Mouse (Mus musculus): ENCODE data around the gene Tuba4a. TPM values are rescaled to one million over a fixed set of nuclear protein-coding genes. Genes with fewer than 3 reads are reported as not detected.
"Not testable (repeated sequence)": the region's sequence is repeated elsewhere in the genome, so short reads cannot be mapped to it uniquely, and the experiment has no call there.

Tuba4a gene
- polyA plus RNA-seq, 1 experiment from 2014 or later: 59.9 TPM

DNA sequence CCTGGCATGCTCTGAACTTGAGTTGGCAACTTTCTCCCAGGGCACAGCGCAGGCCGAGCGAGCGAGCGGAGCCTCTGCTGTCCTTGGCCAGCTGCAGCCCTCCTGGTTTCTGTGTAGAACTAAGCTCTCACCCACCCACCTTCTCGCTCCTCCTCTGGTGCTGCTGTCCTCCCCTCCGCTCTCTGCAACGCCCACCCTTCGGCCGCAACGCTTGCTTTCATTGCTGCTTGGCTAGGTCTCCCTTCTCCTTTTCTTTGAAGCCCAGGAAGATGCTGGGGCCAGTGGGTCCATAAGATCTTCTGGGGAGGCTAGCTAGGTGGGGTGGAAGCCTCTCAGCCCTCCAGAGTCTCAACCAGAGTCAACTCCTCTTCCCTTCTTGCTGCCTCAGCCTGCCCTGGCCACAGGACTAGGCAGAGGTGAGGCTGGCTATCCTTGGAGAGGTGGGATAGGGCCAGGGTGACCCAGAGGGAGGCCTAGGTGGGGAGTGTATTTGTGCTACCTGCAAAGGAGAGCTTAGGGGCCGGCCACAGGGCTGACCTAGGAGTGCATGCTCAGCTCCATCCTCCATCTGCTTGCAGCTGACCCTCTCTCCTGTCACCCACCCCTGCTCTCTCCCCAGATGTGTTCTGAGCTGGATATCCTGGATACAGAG is 24.6 kb upstream of the Tuba4a start:
- peaks cover 10% of the 10 kb centered on the region for H3K4me1 ChIP-seq (ENCODE audit: control insufficient read depth, insufficient read depth, low read length)
- WGBS: 87% methylated on average over 12 of the region's 12 CpGs
- H3K4me2 ChIP-seq (replicated peaks; ENCODE audit: low read depth, low read length): no peak overlapping the region
- peaks cover 21% of the 10 kb centered on the region for H3K36me3 ChIP-seq (ENCODE audit: control insufficient read depth, insufficient read depth, low read length)
- 0 out of 2 replicates have a peak, but pooled peaks have one; percentile 4 for ATAC-seq (ENCODE audit: insufficient number of reproducible peaks, insufficient read depth, low FRiP score, low read depth)
- no peaks in the 10 kb centered on the region for H3K9me3 ChIP-seq (ENCODE audit: control insufficient read depth, low read depth, low read length)
- H3K4me3 ChIP-seq (ENCODE audit: low read depth, low read length): no peak overlapping the region
- no peak overlapping the region for H3K9ac ChIP-seq (replicated peaks; ENCODE audit: low read depth, low read length)
- H3K27ac ChIP-seq (ENCODE audit: low read length): no peak overlapping the region
- no peaks in the 10 kb centered on the region for H3K27me3 ChIP-seq (ENCODE audit: control insufficient read depth, insufficient read depth, low read length)

DNA sequence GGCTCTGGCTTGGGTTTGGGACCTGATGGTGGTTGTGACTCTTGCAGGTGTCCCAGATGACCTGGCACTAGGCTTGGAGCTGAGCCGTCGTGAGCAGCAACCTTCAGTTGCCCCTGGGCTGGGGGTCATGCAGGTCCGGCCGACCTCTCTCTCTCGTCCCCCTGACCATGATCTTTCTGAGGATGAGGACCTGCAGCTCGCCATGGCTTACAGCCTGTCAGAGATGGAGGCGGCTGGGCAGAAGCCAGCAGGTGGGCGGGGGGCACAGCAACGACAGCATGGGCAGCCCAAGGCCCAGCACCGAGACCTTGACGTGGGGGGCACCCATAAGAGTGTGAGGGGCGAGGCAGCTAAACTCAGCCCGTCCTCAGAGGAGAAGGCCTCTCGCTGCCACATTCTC is 23.7 kb upstream of the Tuba4a start:
- Histone ChIP-seq H3K9me3 (ENCODE audit: control insufficient read depth, low read depth, low read length) (no peaks in the 10 kb centered on the region), H3K27me3 (ENCODE audit: control insufficient read depth, insufficient read depth, low read length) (no peaks in the 10 kb centered on the region), H3K27ac (ENCODE audit: low read length) (no peak overlapping the region), H3K9ac (replicated peaks; ENCODE audit: low read depth, low read length) (no peak overlapping the region), H3K4me3 (ENCODE audit: low read depth, low read length) (no peak overlapping the region), H3K4me1 (ENCODE audit: control insufficient read depth, insufficient read depth, low read length) (peaks cover 8% of the 10 kb centered on the region), H3K36me3 (ENCODE audit: control insufficient read depth, insufficient read depth, low read length) (peaks cover 21% of the 10 kb centered on the region), H3K4me2 (replicated peaks; ENCODE audit: low read depth, low read length) (no peak overlapping the region)
- no peak for ATAC-seq (ENCODE audit: insufficient number of reproducible peaks, insufficient read depth, low FRiP score, low read depth)
- WGBS: 88% methylated on average over 14 of the region's 14 CpGs

DNA sequence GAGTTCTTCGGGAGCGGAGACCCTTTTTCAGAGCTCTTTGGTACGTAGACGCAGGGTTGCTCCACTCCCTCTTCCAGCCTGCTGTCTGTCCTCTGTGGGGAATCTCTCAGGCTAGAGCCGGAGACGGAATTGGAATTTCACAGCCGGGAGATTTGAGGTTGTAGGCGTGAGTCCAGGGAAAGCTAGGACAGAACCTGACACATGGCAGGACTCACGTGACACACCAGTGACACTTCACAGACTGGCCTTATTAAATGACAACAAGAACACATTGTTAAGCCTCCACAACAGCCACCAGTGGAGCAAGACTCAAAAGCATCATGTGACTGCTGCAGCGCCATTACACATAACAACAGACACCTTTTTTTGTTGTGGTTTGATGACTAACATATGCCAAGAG is 19.9 kb upstream of the Tuba4a start:
- no peak overlapping the region for H3K4me2 ChIP-seq (replicated peaks; ENCODE audit: low read depth, low read length)
- H3K4me3 ChIP-seq (ENCODE audit: low read depth, low read length): no peak overlapping the region
- no peaks in the 10 kb centered on the region for H3K27me3 ChIP-seq (ENCODE audit: control insufficient read depth, insufficient read depth, low read length)
- H3K27ac ChIP-seq (ENCODE audit: low read length): no peak overlapping the region
- no peaks in the 10 kb centered on the region for H3K9me3 ChIP-seq (ENCODE audit: control insufficient read depth, low read depth, low read length)
- no peak for ATAC-seq (ENCODE audit: insufficient number of reproducible peaks, insufficient read depth, low FRiP score, low read depth)
- H3K4me1 ChIP-seq (ENCODE audit: control insufficient read depth, insufficient read depth, low read length): peaks cover 2% of the 10 kb centered on the region; the same call in 1 of the 2 replicates
- 85% methylated on average over 10 of the region's 10 CpGs for WGBS
- H3K36me3 ChIP-seq (ENCODE audit: control insufficient read depth, insufficient read depth, low read length): peaks cover 21% of the 10 kb centered on the region
- no peak overlapping the region for H3K9ac ChIP-seq (replicated peaks; ENCODE audit: low read depth, low read length)

DNA sequence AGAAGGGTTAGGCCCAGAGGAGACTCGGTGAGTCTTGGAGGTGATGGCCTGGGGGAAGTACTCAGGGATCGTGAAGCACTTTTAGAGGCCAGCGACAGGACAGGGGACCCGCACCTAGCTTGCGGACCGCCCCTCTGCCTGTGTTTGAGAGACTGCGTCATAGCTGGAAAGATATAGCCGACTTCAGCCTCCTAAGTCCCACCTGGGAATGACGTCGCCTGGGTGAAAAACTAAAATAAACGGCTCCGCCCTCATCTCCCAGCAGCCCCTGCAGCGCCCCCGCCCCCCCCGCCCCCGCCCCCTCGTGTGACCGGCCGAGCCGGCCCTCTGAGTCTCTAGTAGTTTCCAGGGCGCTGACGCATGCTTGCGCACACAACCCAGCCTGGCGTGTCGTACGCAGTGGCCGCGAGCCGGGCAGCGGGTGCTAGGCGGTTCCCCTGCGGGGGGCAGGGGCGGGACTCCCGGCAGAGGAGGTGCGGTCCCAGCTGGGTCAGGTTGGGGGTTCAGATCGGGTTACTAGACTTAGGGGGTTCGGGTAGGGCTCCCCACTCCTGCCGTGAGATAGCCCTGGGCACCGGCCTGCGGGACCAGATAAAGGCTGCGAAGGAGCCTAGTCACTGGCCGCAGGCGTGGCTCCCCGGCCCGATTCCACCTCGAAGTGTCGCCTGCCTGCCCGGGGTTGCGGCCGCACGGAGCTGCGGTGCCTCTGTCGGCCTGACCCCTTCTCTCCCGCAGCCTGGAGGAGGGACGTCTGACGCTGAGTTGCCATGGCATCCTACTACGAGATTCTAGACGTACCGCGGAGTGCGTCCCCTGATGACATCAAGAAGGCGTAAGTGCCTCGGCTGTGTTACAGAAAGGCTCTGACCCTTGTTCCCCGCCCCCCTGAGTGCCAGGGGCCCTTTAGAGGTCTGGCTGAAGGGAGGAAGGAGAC is 16.7 kb upstream of the Tuba4a start, which contains the start of gene Dnajb2:
Gene Dnajb2, plus strand, starts transcription at position 290 of the 934 bp plus-strand sequence.
- WGBS: under 1% methylated on average over 64 of the region's 64 CpGs
- H3K27me3 ChIP-seq (ENCODE audit: control insufficient read depth, insufficient read depth, low read length): no peaks in the 10 kb centered on the region

DNA sequence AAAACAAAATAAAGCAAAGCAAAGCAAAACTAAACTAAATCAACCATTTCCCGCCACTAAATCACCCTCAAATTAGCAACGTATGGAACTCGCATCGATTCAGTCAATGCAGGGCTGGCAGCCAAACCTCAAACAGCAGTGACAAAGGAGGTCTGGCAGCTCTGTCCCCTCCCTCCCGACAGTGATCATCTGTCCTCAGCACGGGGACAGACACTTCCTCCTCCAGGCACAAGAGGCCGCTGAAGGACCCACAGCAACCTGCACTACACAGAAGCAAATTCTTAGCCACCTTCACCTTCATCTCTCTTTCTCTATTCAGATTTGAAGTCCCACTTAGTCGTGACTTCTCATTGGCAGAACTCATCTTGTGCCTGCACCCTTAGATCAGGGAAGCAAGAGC is 14.9 kb upstream of the Tuba4a start:
- Histone ChIP-seq H3K9me3 (ENCODE audit: control insufficient read depth, low read depth, low read length) (no peaks in the 10 kb centered on the region), H3K4me2 (replicated peaks; ENCODE audit: low read depth, low read length) (no peak overlapping the region), H3K36me3 (ENCODE audit: control insufficient read depth, insufficient read depth, low read length) (no peaks in the 10 kb centered on the region; the same call in 1 of the 2 replicates), H3K4me3 (ENCODE audit: low read depth, low read length) (no peak overlapping the region), H3K27ac (ENCODE audit: low read length) (no peak overlapping the region), H3K27me3 (ENCODE audit: control insufficient read depth, insufficient read depth, low read length) (no peaks in the 10 kb centered on the region), H3K4me1 (ENCODE audit: control insufficient read depth, insufficient read depth, low read length) (peaks cover 2% of the 10 kb centered on the region; the same call in 1 of the 2 replicates), H3K9ac (replicated peaks; ENCODE audit: low read depth, low read length) (no peak overlapping the region)
- peak; percentile 43; the same call in 1 of the 2 replicates for ATAC-seq (ENCODE audit: insufficient number of reproducible peaks, insufficient read depth, low FRiP score, low read depth)
- 2% methylated on average over 8 of the region's 8 CpGs for WGBS

More for the DNA sequence above, 16.7 kb upstream of the Tuba4a start, which contains the start of gene Dnajb2:
- peak within 1 kb of the TSS; percentile 53 for H3K9ac ChIP-seq (replicated peaks; ENCODE audit: low read depth, low read length)
- H3K4me1 ChIP-seq (ENCODE audit: control insufficient read depth, insufficient read depth, low read length): peaks cover 2% of the 10 kb centered on the region; the same call in 1 of the 2 replicates
- H3K27ac ChIP-seq (ENCODE audit: low read length): peak within 1 kb of the TSS; percentile 66
- no peaks in the 10 kb centered on the region for H3K9me3 ChIP-seq (ENCODE audit: control insufficient read depth, low read depth, low read length)
- H3K4me3 ChIP-seq (ENCODE audit: low read depth, low read length): peak within 1 kb of the TSS; percentile 60
- peaks cover 11% of the 10 kb centered on the region; the same call in 1 of the 2 replicates for H3K36me3 ChIP-seq (ENCODE audit: control insufficient read depth, insufficient read depth, low read length)
- H3K4me2 ChIP-seq (replicated peaks; ENCODE audit: low read depth, low read length): peak within 1 kb of the TSS; percentile 88
- ATAC-seq (ENCODE audit: insufficient number of reproducible peaks, insufficient read depth, low FRiP score, low read depth): peak; percentile 92

DNA sequence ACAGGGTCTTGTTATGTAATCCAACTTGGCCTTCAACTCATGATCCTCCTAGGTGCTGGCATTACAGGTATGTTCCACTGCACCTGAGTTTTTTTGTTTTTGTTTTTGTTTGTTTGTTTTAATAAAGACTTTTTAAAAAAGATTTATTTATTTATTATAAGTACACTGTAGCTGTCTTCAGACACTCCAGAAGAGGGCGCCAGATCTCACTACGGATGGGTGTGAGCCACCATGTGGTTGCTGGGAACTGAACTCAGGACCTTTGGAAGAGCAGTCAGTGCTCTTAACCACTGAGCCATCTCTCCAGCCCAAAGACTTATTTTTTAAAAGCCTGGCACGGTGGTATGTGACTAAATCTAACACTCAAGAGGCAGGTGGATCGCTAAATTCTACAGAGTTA is 12.8 kb upstream of the Tuba4a start:
- not testable (repeated sequence) for H3K4me3 ChIP-seq (ENCODE audit: low read depth, low read length); H3K27ac ChIP-seq (ENCODE audit: low read length); H3K4me1 ChIP-seq (ENCODE audit: control insufficient read depth, insufficient read depth, low read length); H3K4me2 ChIP-seq (replicated peaks; ENCODE audit: low read depth, low read length); H3K9ac ChIP-seq (replicated peaks; ENCODE audit: low read depth, low read length); H3K36me3 ChIP-seq (ENCODE audit: control insufficient read depth, insufficient read depth, low read length); H3K9me3 ChIP-seq (ENCODE audit: control insufficient read depth, low read depth, low read length); H3K27me3 ChIP-seq (ENCODE audit: control insufficient read depth, insufficient read depth, low read length); ATAC-seq (ENCODE audit: insufficient number of reproducible peaks, insufficient read depth, low FRiP score, low read depth)
- WGBS: 71% methylated on average over 4 of the region's 4 CpGs

DNA sequence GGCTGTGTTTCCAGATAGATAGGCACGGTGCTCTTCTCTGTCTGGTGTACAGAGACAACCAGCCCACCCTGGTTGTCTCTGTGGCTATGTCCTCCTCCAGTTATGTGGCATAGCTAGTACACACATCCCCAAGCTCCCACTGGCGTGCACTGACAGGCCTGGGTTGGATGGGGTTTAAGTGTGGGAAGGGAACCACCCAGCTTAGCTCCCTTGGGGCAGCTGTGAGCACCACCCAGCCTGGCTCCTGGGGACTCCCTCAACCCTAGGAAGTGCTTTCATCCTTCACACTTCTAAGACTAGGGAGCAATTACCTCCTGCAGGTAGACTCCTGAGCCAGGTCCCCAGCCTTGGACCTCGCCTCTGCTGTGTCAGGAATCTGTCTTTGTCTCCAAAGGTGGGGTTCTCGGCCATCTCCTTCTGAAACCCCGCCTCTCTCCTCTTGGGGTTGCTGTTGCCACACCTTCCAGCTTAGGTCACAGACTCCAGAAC is 12.0 kb upstream of the Tuba4a start, which contains the start of gene A630095N17Rik:
Gene A630095N17Rik, minus strand, starts transcription at position 439 of the 489 bp plus-strand sequence.
- H3K9me3 ChIP-seq (ENCODE audit: control insufficient read depth, low read depth, low read length): no peaks in the 10 kb centered on the region
- no peak within 1 kb of the TSS for H3K9ac ChIP-seq (replicated peaks; ENCODE audit: low read depth, low read length)
- no peak within 1 kb of the TSS for H3K27ac ChIP-seq (ENCODE audit: low read length)
- no peaks in the 10 kb centered on the region for H3K4me1 ChIP-seq (ENCODE audit: control insufficient read depth, insufficient read depth, low read length)
- H3K27me3 ChIP-seq (ENCODE audit: control insufficient read depth, insufficient read depth, low read length): no peaks in the 10 kb centered on the region
- WGBS: 67% methylated on average over 5 of the region's 5 CpGs
- H3K4me3 ChIP-seq (ENCODE audit: low read depth, low read length): no peak within 1 kb of the TSS
- no peak within 1 kb of the TSS for H3K4me2 ChIP-seq (replicated peaks; ENCODE audit: low read depth, low read length)
- ATAC-seq (ENCODE audit: insufficient number of reproducible peaks, insufficient read depth, low FRiP score, low read depth): no peak
- H3K36me3 ChIP-seq (ENCODE audit: control insufficient read depth, insufficient read depth, low read length): no peaks in the 10 kb centered on the region

DNA sequence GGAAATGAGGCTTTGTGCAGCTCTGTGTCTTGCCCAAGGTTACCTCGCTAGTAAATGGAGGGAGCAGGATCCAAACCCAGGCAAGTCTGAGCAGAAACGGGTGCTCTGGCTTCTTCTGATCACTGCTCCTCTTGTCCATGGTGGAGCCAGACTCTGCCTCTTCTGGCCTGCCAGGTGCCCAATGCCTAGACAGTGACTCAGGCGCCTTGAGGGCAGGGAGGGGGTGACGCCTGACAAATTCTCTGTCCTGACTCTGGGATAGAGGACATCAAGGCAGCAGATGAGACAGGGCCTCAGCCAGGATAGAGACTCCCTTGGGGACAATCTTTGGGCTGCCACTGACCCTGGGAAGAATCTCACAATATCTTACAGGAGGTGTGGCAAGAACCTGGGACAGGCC is 11.6 kb upstream of the Tuba4a start:
- no peak overlapping the region for H3K4me3 ChIP-seq (ENCODE audit: low read depth, low read length)
- no peak overlapping the region for H3K27ac ChIP-seq (ENCODE audit: low read length)
- no peaks in the 10 kb centered on the region for H3K36me3 ChIP-seq (ENCODE audit: control insufficient read depth, insufficient read depth, low read length)
- no peak overlapping the region for H3K4me2 ChIP-seq (replicated peaks; ENCODE audit: low read depth, low read length)
- H3K9me3 ChIP-seq (ENCODE audit: control insufficient read depth, low read depth, low read length): no peaks in the 10 kb centered on the region
- 75% methylated on average over 4 of the region's 4 CpGs for WGBS
- H3K9ac ChIP-seq (replicated peaks; ENCODE audit: low read depth, low read length): no peak overlapping the region
- no peaks in the 10 kb centered on the region for H3K27me3 ChIP-seq (ENCODE audit: control insufficient read depth, insufficient read depth, low read length)
- no peaks in the 10 kb centered on the region for H3K4me1 ChIP-seq (ENCODE audit: control insufficient read depth, insufficient read depth, low read length)
- ATAC-seq (ENCODE audit: insufficient number of reproducible peaks, insufficient read depth, low FRiP score, low read depth): no peak

Data from stomach, embryonic 14.5 days (tissue).